Mouse (Mus musculus) MEL (cell line): ENCODE results near the gene Grin3b. TPM values are rescaled to one million over a fixed set of nuclear protein-coding genes. Genes with fewer than 3 reads are reported as not detected.

Experiments
- DNase-seq: peaks from one replicate; pipeline ENCODE4 v3.0.0; 2011; ENCODE audit warnings: low read depth, low spot score
- H3K27ac ChIP-seq: 2 replicates; pipeline ENCODE4 v1.5.1; 2012; ENCODE audit warnings: low read depth, mild to moderate bottlenecking, control low read depth, low read length, moderate library complexity; ENCODE audit not compliant: control insufficient read depth
- H3K27me3 ChIP-seq, 2 experiments: fragments of 150-350 bp in 1 of 2; sonication (generic) in 1 of 2; 2 replicates each; pipeline ENCODE4 v1.6.1; 2012; ENCODE audit warnings: low read length in 2 of 2, mild to moderate bottlenecking in 2 of 2, improper control_type of control experiment in 1 of 2, moderate library complexity in 1 of 2; ENCODE audit not compliant: insufficient read depth in 2 of 2, control insufficient read depth in 1 of 2
- H3K36me3 ChIP-seq, 2 experiments: 2 replicates each; pipeline ENCODE4 v1.6.1; 2012 to 2014; ENCODE audit warnings: low read length in 2 of 2, improper control_type of control experiment in 1 of 2, inconsistent platforms in 1 of 2, mild to moderate bottlenecking in 1 of 2; ENCODE audit not compliant: insufficient read depth in 2 of 2, control insufficient read depth in 1 of 2
- H3K4me1 ChIP-seq, 2 experiments: fragments of 150-350 bp in 1 of 2; sonication (generic) in 1 of 2; 2 replicates each; pipeline ENCODE4 v1.6.1; 2012; ENCODE audit warnings: low read length in 2 of 2, improper control_type of control experiment in 1 of 2, mild to moderate bottlenecking in 1 of 2; ENCODE audit not compliant: insufficient read depth in 2 of 2, control insufficient read depth in 1 of 2
- H3K4me3 ChIP-seq, 2 experiments: fragments of 150-350 bp in 1 of 2; sonication (generic) in 1 of 2; 2 replicates each; pipeline ENCODE4 v1.5.1; 2012; ENCODE audit warnings: low read depth in 2 of 2, low read length in 2 of 2, mild to moderate bottlenecking in 2 of 2, moderate library complexity in 2 of 2, control low read depth in 1 of 2, improper control_type of control experiment in 1 of 2; ENCODE audit not compliant: control insufficient read depth in 1 of 2, insufficient read depth in 1 of 2
- H3K79me2 ChIP-seq: 2 replicates; pipeline ENCODE4 v1.6.1; 2012; ENCODE audit warnings: mild to moderate bottlenecking, low read length, moderate library complexity; ENCODE audit not compliant: control insufficient read depth, poor library complexity, insufficient read depth
- H3K9ac ChIP-seq: 2 replicates; pipeline ENCODE4 v1.6.1; 2012; ENCODE audit warnings: low read depth, mild to moderate bottlenecking, control low read depth, low read length, moderate library complexity; ENCODE audit not compliant: control insufficient read depth, poor library complexity, severe bottlenecking
- H3K9me3 ChIP-seq: fragments of 150-350 bp; sonication (generic); replicated peaks from 2 replicates; pipeline ENCODE4 v1.6.1; 2012; ENCODE audit warnings: mild to moderate bottlenecking, low read length, improper control_type of control experiment, moderate library complexity; ENCODE audit not compliant: insufficient read depth
- BHLHE40 ChIP-seq: IDR thresholded peaks from 2 replicates; pipeline ENCODE4 v1.6.1; 2012; ENCODE audit warnings: low read depth, mild to moderate bottlenecking, inconsistent platforms, low read length, improper control_type of control experiment, borderline replicate concordance
- CHD1 ChIP-seq: IDR thresholded peaks from 2 replicates; pipeline ENCODE4 v1.6.1; 2012; ENCODE audit warnings: low read depth, mild to moderate bottlenecking, inconsistent platforms, low read length, improper control_type of control experiment
- CHD2 ChIP-seq: IDR thresholded peaks from 2 replicates; pipeline ENCODE4 v1.6.1; 2011; ENCODE audit warnings: low read length, improper control_type of control experiment
- CTCF ChIP-seq, 3 experiments: IDR thresholded peaks in 2 of 3; conservative IDR thresholded peaks in 1 of 3; 2 replicates each; pipeline ENCODE4 v1.5.1; 2011 to 2012; ENCODE audit warnings: low read length in 3 of 3, low read depth in 2 of 3, mild to moderate bottlenecking in 2 of 3, improper control_type of control experiment in 1 of 3, inconsistent platforms in 1 of 3, mixed read lengths in 1 of 3, moderate library complexity in 1 of 3; ENCODE audit not compliant: control insufficient read depth in 1 of 3, insufficient read depth in 1 of 3, poor library complexity in 1 of 3, severe bottlenecking in 1 of 3
- E2F4 ChIP-seq: IDR thresholded peaks from 2 replicates; pipeline ENCODE4 v1.6.1; 2011; ENCODE audit warnings: low read depth, low read length, improper control_type of control experiment, borderline replicate concordance
- ELF1 ChIP-seq: IDR thresholded peaks from 2 replicates; pipeline ENCODE4 v1.6.1; 2014; ENCODE audit warnings: low read depth, mild to moderate bottlenecking, inconsistent platforms, low read length, improper control_type of control experiment, moderate library complexity
- EP300 ChIP-seq, 2 experiments: IDR thresholded peaks; 2 replicates each; pipeline ENCODE4 v1.6.1; 2011; ENCODE audit warnings: improper control_type of control experiment in 2 of 2, low read length in 2 of 2, low read depth in 1 of 2, mild to moderate bottlenecking in 1 of 2
- ETS1 ChIP-seq: IDR thresholded peaks from 2 replicates; pipeline ENCODE4 v1.6.1; 2012; ENCODE audit warnings: low read depth, mild to moderate bottlenecking, inconsistent platforms, low read length, improper control_type of control experiment, moderate library complexity
- GATA1 ChIP-seq: IDR thresholded peaks from 2 replicates; pipeline ENCODE4 v1.6.1; 2011; ENCODE audit warnings: low read depth, low read length, improper control_type of control experiment
- HCFC1 ChIP-seq: IDR thresholded peaks from 2 replicates; pipeline ENCODE4 v1.6.1; 2012; ENCODE audit warnings: low read depth, mild to moderate bottlenecking, inconsistent platforms, low read length, improper control_type of control experiment, moderate library complexity
- JUND ChIP-seq: IDR thresholded peaks from 2 replicates; pipeline ENCODE4 v1.6.1; 2011; ENCODE audit warnings: low read depth, mild to moderate bottlenecking, improper control_type of control experiment, low read length
- KAT2A ChIP-seq: conservative IDR thresholded peaks from 2 replicates; pipeline ENCODE4 v1.6.1; 2012; ENCODE audit warnings: low read depth, low read length, improper control_type of control experiment, inconsistent platforms
- MAFK ChIP-seq: IDR thresholded peaks from 2 replicates; pipeline ENCODE4 v1.6.1; 2011; ENCODE audit warnings: low read depth, mild to moderate bottlenecking, low read length, improper control_type of control experiment, borderline replicate concordance
- MAX ChIP-seq: IDR thresholded peaks from 2 replicates; pipeline ENCODE4 v1.6.1; 2011; ENCODE audit warnings: low read length, improper control_type of control experiment
- MAZ ChIP-seq: IDR thresholded peaks from 2 replicates; pipeline ENCODE4 v1.6.1; 2012; ENCODE audit warnings: low read depth, mild to moderate bottlenecking, inconsistent platforms, low read length, improper control_type of control experiment
- MEF2A ChIP-seq: IDR thresholded peaks from 2 replicates; pipeline ENCODE4 v1.6.1; 2014; ENCODE audit warnings: low read depth, mild to moderate bottlenecking, inconsistent platforms, low read length, improper control_type of control experiment; ENCODE audit not compliant: poor library complexity, insufficient replicate concordance, severe bottlenecking; ENCODE audit errors: extremely low read depth
- MYB ChIP-seq: IDR thresholded peaks from 2 replicates; pipeline ENCODE4 v1.6.1; 2011; ENCODE audit warnings: mild to moderate bottlenecking, low read depth, low read length, improper control_type of control experiment
- NELFE ChIP-seq: IDR thresholded peaks from 2 replicates; pipeline ENCODE4 v1.6.1; 2011; ENCODE audit warnings: low read depth, low read length, improper control_type of control experiment
- NRF1 ChIP-seq: IDR thresholded peaks from 2 replicates; pipeline ENCODE4 v1.6.1; 2014; ENCODE audit warnings: low read depth, mild to moderate bottlenecking, inconsistent platforms, low read length, improper control_type of control experiment, moderate library complexity; ENCODE audit not compliant: poor library complexity, insufficient read depth, severe bottlenecking
- POLR2A ChIP-seq, 2 experiments: IDR thresholded peaks; 2 replicates each; pipeline ENCODE4 v1.6.1; 2011 to 2012; ENCODE audit warnings: low read length in 2 of 2, mild to moderate bottlenecking in 2 of 2, control low read depth in 1 of 2, improper control_type of control experiment in 1 of 2, low read depth in 1 of 2, moderate library complexity in 1 of 2; ENCODE audit not compliant: control insufficient read depth in 1 of 2, insufficient read depth in 1 of 2, poor library complexity in 1 of 2
- POLR2AphosphoS5 ChIP-seq: IDR thresholded peaks from 2 replicates; pipeline ENCODE4 v1.6.1; 2012; ENCODE audit warnings: low read depth, borderline replicate concordance, mild to moderate bottlenecking, inconsistent platforms, low read length, moderate library complexity, mixed read lengths
- SIN3A ChIP-seq: IDR thresholded peaks from 2 replicates; pipeline ENCODE4 v1.6.1; 2012; ENCODE audit warnings: low read length, improper control_type of control experiment, inconsistent platforms
- TAL1 ChIP-seq: IDR thresholded peaks from 2 replicates; pipeline ENCODE4 v1.6.1; 2012; ENCODE audit warnings: mild to moderate bottlenecking, inconsistent platforms, low read length, moderate library complexity, mixed read lengths
- UBTF ChIP-seq: IDR thresholded peaks from 2 replicates; pipeline ENCODE4 v1.6.1; 2012; ENCODE audit warnings: low read depth, mild to moderate bottlenecking, inconsistent platforms, low read length, improper control_type of control experiment, moderate library complexity, borderline replicate concordance; ENCODE audit not compliant: insufficient read depth
- USF1 ChIP-seq: IDR thresholded peaks from 2 replicates; pipeline ENCODE4 v1.6.1; 2014; ENCODE audit warnings: low read depth, mild to moderate bottlenecking, inconsistent platforms, low read length, improper control_type of control experiment, moderate library complexity
- ZC3H11A ChIP-seq: IDR thresholded peaks from 2 replicates; pipeline ENCODE4 v1.6.1; 2012; ENCODE audit warnings: low read depth, mild to moderate bottlenecking, inconsistent platforms, low read length, improper control_type of control experiment
- ZKSCAN1 ChIP-seq: IDR thresholded peaks from 2 replicates; pipeline ENCODE4 v1.6.1; 2012; ENCODE audit warnings: low read depth, mild to moderate bottlenecking, inconsistent platforms, low read length, improper control_type of control experiment, moderate library complexity
- ZMIZ1 ChIP-seq: IDR thresholded peaks from 2 replicates; pipeline ENCODE4 v1.6.1; 2012; ENCODE audit warnings: low read depth, mild to moderate bottlenecking, inconsistent platforms, low read length, improper control_type of control experiment, moderate library complexity
- ZNF384 ChIP-seq: IDR thresholded peaks from 2 replicates; pipeline ENCODE4 v1.6.1; 2012; ENCODE audit warnings: low read depth, mild to moderate bottlenecking, inconsistent platforms, low read length, improper control_type of control experiment
- polyA plus RNA-seq, 2 experiments: library from polyadenylated mRNA; stranded (reverse) in 1 of 2; unstranded in 1 of 2; fragments of >175 nt in 1 of 2; fragments of >200 nt in 1 of 2; gene quantifications; 2 replicates each; pipeline versions ENCODE4 v1.2.1 to v1.2.4; 2012; ENCODE audit warnings: low replicate concordance in 2 of 2, low read depth in 1 of 2; ENCODE audit not compliant: insufficient read length in 2 of 2, insufficient read depth in 1 of 2, missing spikeins in 1 of 2
- total RNA-seq: library from RNA; depleted of rRNA; stranded (reverse); fragments of 300-350 nt; gene quantifications from 2 replicates; pipeline ENCODE4 v1.2.3, GENCODE M21; 2012

Gene Grin3b
- total and polyA plus RNA-seq, 3 experiments = 0.42 to 1.1 TPM; not detected in 1

DNA sequence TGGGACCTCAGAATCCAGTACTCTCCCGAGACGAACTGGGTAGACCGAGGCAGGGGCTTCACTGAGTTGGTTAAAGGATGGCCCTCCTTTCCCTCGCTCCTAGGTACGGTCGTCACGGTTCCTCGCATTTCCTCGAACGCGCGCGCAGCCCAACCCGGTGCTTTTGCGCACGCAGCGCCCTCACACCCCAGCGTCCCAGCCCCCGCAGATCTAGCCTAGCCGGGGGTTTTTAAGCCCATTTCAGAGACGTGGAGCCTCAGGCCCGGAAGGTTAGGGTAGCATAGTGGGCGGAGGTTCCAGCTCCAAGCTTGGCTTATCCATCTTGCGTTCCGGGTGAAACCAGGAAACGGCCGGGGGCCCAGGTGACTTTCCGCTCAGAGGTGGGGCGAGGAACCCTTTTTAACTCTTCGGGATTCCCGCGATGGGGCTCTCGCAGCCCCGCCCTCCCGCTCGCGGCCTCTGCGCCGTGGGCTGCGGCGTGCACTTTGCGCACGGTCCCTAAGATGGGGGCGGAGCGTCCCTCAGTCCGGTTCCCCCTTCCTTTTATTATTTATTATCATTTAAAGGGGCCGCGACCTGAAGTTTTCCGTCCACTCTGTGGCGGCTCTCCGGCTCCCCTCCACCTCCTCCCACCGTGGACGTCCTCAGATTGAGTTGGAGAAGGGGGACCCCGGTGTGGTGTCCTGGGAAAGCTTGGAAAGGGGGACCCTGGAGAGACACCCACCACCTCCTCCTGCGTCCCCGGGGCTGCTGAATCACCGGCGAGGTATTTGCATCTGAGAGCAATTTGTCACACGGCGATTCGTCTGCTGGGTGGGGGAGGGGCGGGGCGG lies 43.8 kb upstream of the Grin3b start, which contains the start of gene Arid3a (continued):
- TF ChIP-seq CTCF (IDR thresholded peaks at IDR 0.05 in 2 of 3, conservative IDR thresholded peaks at IDR 0.05 in 1 of 3; ENCODE audit: control insufficient read depth in 1 of 3, insufficient read depth in 1 of 3, low read depth in 2 of 3, low read length in 3 of 3, poor library complexity in 1 of 3, severe bottlenecking in 1 of 3) (no peak), ZKSCAN1 (no peak), ETS1 (peak; percentile 55; the same call in 1 of the 2 replicates), HCFC1 (peak; percentile 86), CHD1 (0 out of 2 replicates have a peak, but pooled peaks have one; percentile 3), ZNF384 (no peak), MAFK (no peak), CHD2 (no peak), ELF1 (peak; percentile 87), MAZ (peak; percentile 97), KAT2A (no peak), UBTF (peak; percentile 42; the same call in 1 of the 2 replicates), MAX (peak; percentile 56), MEF2A (no peak), USF1 (peak; percentile 56), JUND (no peak), GATA1 (no peak), POLR2A (IDR thresholded peaks at IDR 0.05; ENCODE audit: control insufficient read depth in 1 of 2, insufficient read depth in 1 of 2, low read depth in 1 of 2, low read length in 2 of 2, poor library complexity in 1 of 2) (peak; percentile 44 to 66; a peak in 2 of 4 replicates)

- Histone ChIP-seq H3K27ac (peak overlapping the region; percentile 68), H3K36me3 (no peaks in the 10 kb centered on the region; a peak in 1 of 4 replicates), H3K4me3 (peak overlapping the region; percentile 79 to 90), H3K4me1 (peaks cover 0 to 6% of the 10 kb centered on the region in 2 experiments; a peak in 1 of 4 replicates), H3K27me3 (no peaks in the 10 kb centered on the region), H3K9me3 (no peaks in the 10 kb centered on the region), H3K9ac (peak overlapping the region; percentile 93), H3K79me2 (peaks cover 9% of the 10 kb centered on the region)
- peak; percentile 80 for DNase-seq
- TF ChIP-seq BHLHE40 (no peak), CTCF (IDR thresholded peaks at IDR 0.05 in 2 of 3, conservative IDR thresholded peaks at IDR 0.05 in 1 of 3; ENCODE audit: control insufficient read depth in 1 of 3, insufficient read depth in 1 of 3, low read depth in 2 of 3, low read length in 3 of 3, poor library complexity in 1 of 3, severe bottlenecking in 1 of 3) (no peak; a peak in 1 of 6 replicates), ELF1 (no peak), GATA1 (no peak), CHD2 (no peak), MYB (no peak), ZNF384 (no peak), TAL1 (no peak), HCFC1 (0 out of 2 replicates have a peak, but pooled peaks have one; percentile 17), ZC3H11A (no peak), UBTF (no peak), NRF1 (peak; percentile 55), E2F4 (no peak), POLR2AphosphoS5 (no peak), MAFK (no peak), ZMIZ1 (no peak), MEF2A (no peak), ETS1 (0 out of 2 replicates have a peak, but pooled peaks have one; percentile 14), EP300 (IDR thresholded peaks at IDR 0.05; ENCODE audit: low read depth in 1 of 2, low read length in 2 of 2) (no peak), SIN3A (0 out of 2 replicates have a peak, but pooled peaks have one; percentile 49), NELFE (peak; percentile 33)
Observed at GRCm38 (mm10) chr10:79927324-79928029, 43.0 kb upstream of the Grin3b start.
